Mouse (Mus musculus): ENCODE data around the gene Fam151a.

GRCm38 (mm10) chr4:106737904-106738303, 4.2 kb downstream of the Fam151a start:
- no peak for TF ChIP-seq GATA1 (IDR thresholded peaks at IDR 0.05; ENCODE audit: low read length)
- no peak for TF ChIP-seq TAL1 (IDR thresholded peaks at IDR 0.05; ENCODE audit: low read length)

Measured in erythroblast, embryonic 14.5 days (primary cell).